Mouse (Mus musculus) lung, postnatal 0 days (tissue): ENCODE data around the gene Gucy2g.

Source experiments
- CTCF ChIP-seq: IDR thresholded peaks from 2 replicates; pipeline ENCODE4 v1.5.1; 2016; ENCODE audit warnings: antibody characterized with exemption, mild to moderate bottlenecking
- EP300 ChIP-seq: IDR thresholded peaks from 2 replicates; pipeline ENCODE4 v1.6.1; 2016; ENCODE audit warnings: antibody characterized with exemption, mild to moderate bottlenecking, control low read depth

GRCm38 (mm10) chr19:55284093-55284492, 43.1 kb upstream of the Gucy2g start:
- TF ChIP-seq CTCF (no peak), EP300 (no peak)
